Mouse (Mus musculus): ENCODE data around the gene Milr1. TPM values are rescaled to one million over a fixed set of nuclear protein-coding genes. Genes with fewer than 3 reads are reported as not detected.

Gene Milr1
- total RNA-seq (2023; ENCODE audit: inconsistent age): 12.6 to 19.4 TPM (median 16.0 TPM) in 4 replicates

DNA sequence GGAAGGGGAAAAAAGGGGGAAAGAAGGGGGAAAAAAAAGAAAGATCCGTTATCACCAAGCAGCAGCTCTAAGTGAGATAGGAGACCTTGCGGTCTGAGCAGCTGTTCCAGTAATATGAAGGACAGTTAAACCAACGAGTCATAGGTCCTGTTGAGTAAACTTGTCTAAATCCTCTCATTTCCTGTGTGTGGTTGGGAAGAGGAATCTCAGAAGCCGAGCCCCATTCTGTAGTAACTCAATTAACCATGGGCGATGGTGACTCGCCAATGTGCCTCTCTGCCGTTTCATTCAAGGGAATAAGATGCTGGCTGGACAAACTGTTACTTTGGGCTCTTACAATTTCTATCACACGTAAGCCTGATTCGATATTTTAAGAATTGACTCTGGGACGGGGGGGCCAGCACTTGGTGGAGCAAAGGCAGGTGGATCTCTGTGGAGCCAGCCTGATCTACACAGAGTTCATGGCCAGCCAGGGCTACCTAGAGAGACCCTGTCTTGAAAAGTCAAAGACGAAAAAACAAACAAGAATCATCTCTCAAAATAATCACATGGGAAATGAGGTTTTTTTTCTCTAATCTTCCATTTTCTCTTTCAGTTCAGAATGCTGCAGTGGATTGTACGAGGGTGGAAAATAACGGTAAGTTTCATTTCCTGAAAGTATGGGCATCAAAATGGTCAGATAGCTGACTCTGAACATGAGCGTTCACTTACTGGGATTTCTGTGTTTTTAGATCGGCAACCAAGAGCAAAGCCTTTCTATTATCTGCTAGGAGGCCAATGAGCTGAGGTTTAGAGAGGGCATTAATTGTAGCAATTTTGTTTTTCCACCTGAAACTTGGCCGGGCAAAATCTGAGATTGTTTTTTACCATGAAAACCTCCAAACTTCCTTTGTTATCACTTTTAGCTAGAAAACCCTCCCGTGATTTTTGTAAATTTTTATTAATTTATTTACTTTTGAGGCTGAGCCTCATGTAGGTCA lies at the start of gene Milr1:
TSS of gene Milr1 (plus strand) at position 188 of the 980 bp plus-strand sequence.

DNA sequence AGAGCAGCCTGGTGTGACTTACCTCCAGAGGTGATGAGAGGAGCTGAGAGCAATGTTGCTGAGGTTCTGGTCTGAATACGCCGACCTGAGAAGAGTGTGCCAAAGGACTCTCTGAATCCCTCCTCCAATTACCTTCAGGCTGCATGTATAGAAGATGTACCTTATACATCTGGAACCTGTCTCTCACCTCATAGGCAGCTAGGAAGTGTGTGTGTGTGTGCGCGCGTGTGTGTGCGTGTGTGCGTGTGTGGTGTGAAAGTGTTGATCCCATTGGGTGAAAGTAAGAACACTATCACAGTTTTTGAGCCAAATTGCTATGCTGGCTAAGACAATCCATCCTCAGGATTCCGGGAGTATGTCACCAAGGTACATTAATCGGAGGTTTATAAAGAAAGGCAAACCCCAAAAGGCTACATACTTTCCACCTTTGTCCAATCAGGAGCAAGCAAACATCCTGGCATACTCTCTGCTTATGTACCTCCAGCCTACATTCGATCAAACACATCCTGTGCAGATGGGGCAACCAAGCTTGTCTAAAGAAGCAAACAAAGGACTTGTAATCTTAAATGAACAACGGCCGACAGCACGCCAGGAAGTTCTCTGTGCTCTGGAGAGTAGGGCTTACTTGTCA lies 790 bp upstream of the Milr1 start, which contains the start of gene Pecam1:
TSS of gene Pecam1 (minus strand) at position 508 of the 631 bp plus-strand sequence.

DNA sequence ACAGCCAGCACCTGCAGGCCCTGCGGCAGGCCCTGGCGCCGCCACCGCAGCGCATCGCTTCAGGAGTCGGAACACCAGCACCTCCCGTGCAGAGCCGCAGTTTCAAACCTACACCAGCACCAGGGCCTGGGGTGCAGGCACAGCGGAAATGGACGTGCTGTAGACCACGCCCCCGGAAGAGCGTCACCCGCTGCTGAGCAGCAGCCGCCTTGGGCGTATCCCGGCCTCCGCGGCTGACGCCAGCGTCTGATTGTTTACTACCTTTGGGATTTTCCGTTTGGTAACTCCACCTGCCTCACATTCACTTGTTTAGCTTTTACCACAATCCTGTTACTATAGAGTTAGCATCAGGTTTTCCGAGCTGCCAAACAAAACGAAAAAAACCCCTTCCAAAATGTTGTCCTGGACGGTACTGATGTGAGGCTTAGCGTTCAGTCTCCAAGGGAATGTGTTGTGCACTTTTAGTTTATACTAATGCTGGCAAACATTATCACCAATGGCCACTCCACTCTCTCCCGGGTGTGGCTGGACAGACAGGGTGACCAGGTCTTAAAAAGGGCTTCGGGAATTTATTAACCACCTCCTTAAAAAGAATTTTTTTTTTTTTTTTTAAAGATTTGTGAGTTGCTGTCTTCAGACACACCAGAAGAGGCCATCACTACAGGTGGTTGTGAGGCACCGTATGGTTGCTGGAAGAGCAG lies 28.5 kb downstream of the Milr1 start, which contains the start of gene Polg2:
TSS of gene Polg2 (minus strand) at position 150 of the 701 bp plus-strand sequence.

DNA sequence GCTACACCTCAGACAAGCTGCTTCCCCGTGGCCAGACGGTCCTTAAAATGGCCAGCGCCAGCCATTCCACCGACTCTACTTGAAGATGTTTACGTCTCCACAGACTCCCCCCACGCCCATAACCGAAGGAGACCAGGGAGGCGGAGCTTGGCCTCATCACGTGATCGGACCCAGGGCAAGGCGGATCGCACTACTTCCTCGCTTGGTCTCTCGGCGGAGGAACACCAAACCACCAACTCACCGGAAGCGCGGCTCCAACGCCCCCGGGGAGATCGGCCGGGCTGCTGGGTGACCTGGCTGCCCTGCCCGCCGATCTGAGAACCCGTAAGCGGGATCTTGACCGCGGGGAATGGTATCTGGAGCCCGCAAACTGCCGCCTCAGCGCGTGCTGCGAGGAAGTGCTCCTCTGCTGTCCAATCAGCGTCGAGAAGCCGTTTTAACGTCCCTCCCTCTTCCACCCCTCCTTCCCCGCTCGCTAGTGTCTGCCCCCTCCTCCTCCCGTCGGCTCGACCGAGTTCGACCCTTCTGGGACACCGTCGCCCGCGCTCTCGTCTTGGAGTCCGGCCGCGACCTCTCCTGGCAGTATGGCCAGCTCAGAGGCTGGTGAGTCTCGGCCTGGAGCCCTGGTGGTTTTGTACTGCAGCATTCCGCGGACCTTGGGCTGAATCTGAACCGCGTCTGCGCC lies 37.9 kb downstream of the Milr1 start, which contains the start of the genes Ddx5 and Cep95:
TSS of gene Ddx5 (minus strand) at position 411 of the 685 bp plus-strand sequence.
TSS of gene Cep95 (plus strand) at position 478 of the 685 bp plus-strand sequence.

Other genes starting within 250 kb of the Milr1 start
- 12.8 to 15.2 TPM (median 14.2 TPM) in 4 replicates for gene Tex2, start 137.8 kb upstream of the Milr1 start, total RNA-seq (2023; ENCODE audit: inconsistent age)
- gene Pecam1, start 598 bp upstream of the Milr1 start, total RNA-seq (2023; ENCODE audit: inconsistent age): 248 to 257 TPM (median 252 TPM) in 4 replicates
- gene Polg2, start 28.3 kb downstream of the Milr1 start, total RNA-seq (2023; ENCODE audit: inconsistent age): 45.7 to 64.9 TPM (median 59.4 TPM) in 4 replicates
- gene Ddx5, start 38.0 kb downstream of the Milr1 start, total RNA-seq (2023; ENCODE audit: inconsistent age): 3,426 to 3,675 TPM (median 3,477 TPM) in 4 replicates
- 22.1 to 26.8 TPM (median 25.0 TPM) in 4 replicates for gene Cep95, start 38.0 kb downstream of the Milr1 start, total RNA-seq (2023; ENCODE audit: inconsistent age)
- gene Smurf2, start 169.5 kb downstream of the Milr1 start, total RNA-seq (2023; ENCODE audit: inconsistent age): 47.1 to 53.1 TPM (median 48.3 TPM) in 4 replicates
- gene Kpna2, start 248.3 kb downstream of the Milr1 start, total RNA-seq (2023; ENCODE audit: inconsistent age): 19.4 to 31.3 TPM (median 25.4 TPM) in 4 replicates

Measured in B cell, adult (primary cell).